Mouse (Mus musculus) bone marrow, adult 2 months (tissue): ENCODE measurements around the gene Car6. TPM values are rescaled to one million over a fixed set of nuclear protein-coding genes. Genes with fewer than 3 reads are reported as not detected.

Experiments
- H3K27ac ChIP-seq: fragments of 200-500 bp; 2 replicates; pipeline ENCODE4 v1.5.1; 2012; ENCODE audit warnings: low read depth, mild to moderate bottlenecking, control low read depth, inconsistent platforms, low read length; ENCODE audit not compliant: control insufficient read depth, poor library complexity, insufficient read depth
- H3K4me1 ChIP-seq: fragments of 200-500 bp; 2 replicates; pipeline ENCODE4 v1.6.1; 2011; ENCODE audit warnings: low read length; ENCODE audit not compliant: control insufficient read depth, insufficient read depth
- H3K4me3 ChIP-seq: fragments of 200-500 bp; replicated peaks from 2 replicates; pipeline ENCODE3; 2011; ENCODE audit warnings: mild to moderate bottlenecking, low read depth, low read length, control low read depth; ENCODE audit not compliant: control insufficient read depth
- CTCF ChIP-seq: fragments of 200-500 bp; IDR thresholded peaks from 2 replicates; pipeline ENCODE4 v1.5.1; 2011; ENCODE audit warnings: low read length, control low read depth; ENCODE audit not compliant: control insufficient read depth, insufficient read depth
- POLR2A ChIP-seq: fragments of 200-500 bp; IDR thresholded peaks from 2 replicates; pipeline ENCODE4 v1.6.1; 2011; ENCODE audit warnings: low read depth, mild to moderate bottlenecking, control low read depth, low read length, borderline replicate concordance; ENCODE audit not compliant: control insufficient read depth
- whole genome bisulfite sequencing: fragments of 180-500 bp; shearing (Covaris S2); methylation state at CpG from one replicate; pipeline ENCODE4 v1.1.7; 2018; 5-methylcytosine and 5-hydroxymethylcytosine counted together
- polyA plus RNA-seq: library from polyadenylated mRNA; stranded (reverse); fragments of >200 nt; gene quantifications from 2 replicates; pipeline ENCODE4 v1.2.4, GENCODE M21; 2011; ENCODE audit warnings: low replicate concordance; ENCODE audit not compliant: missing spikeins, insufficient read depth, insufficient read length

The Car6 gene
- polyA plus RNA-seq, 1 experiment: not detected

DNA sequence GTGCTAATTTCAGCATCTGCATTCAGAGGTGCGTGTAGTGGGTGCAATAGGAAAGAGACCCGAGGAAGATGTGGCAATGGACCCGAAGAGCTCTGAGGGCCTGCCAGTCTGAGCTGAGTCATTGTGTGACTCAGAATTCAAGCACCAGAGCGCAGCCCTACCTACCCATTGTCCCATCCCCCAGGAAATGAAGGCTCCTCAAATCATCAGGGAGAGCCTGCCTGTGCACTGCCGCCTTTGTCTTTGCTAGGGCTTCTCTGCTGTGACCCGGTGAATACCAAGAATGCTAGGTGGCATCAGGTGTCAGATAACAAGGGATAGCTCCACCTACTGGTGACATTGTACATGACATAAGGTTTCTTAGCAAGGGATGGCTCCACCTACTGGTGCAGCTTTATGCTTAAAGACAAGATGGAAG lies 38.8 kb upstream of the Car6 start:
- peaks cover 7% of the 10 kb centered on the region; the same call in 1 of the 2 replicates for H3K4me1 ChIP-seq
- 5% methylated on average over 6 of the region's 6 CpGs for WGBS
- peak overlapping the region; percentile 44; the same call in 1 of the 2 replicates for H3K27ac ChIP-seq
- peak overlapping the region; percentile 4 for H3K4me3 ChIP-seq
- no peak for TF ChIP-seq POLR2A
- TF ChIP-seq CTCF: peak; percentile 54

DNA sequence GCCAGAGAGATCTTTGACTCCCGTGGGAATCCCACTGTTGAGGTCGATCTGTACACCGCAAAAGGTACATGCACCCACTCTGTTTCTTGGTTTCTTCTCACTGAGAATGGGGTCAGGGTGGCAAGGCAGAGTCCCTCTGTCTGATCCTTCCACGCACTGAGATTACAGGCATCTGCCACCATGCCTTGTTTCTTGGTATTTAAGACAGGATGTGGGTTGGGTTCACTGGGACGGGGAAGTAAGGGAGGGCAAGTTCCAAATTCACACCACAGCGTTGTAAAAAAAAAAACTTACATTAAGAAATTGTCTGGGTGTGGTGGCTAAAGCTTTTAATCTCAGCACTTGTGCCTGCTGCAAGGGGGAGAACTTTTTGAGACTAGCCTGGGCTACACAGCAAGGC lies 38.4 kb upstream of the Car6 start:
- TF ChIP-seq CTCF: no peak
- TF ChIP-seq POLR2A: no peak
- Histone ChIP-seq H3K27ac (peak overlapping the region; percentile 44; the same call in 1 of the 2 replicates), H3K4me3 (peak overlapping the region; percentile 1), H3K4me1 (peaks cover 7% of the 10 kb centered on the region; the same call in 1 of the 2 replicates)
- WGBS: 18% methylated on average over 6 of the region's 6 CpGs

DNA sequence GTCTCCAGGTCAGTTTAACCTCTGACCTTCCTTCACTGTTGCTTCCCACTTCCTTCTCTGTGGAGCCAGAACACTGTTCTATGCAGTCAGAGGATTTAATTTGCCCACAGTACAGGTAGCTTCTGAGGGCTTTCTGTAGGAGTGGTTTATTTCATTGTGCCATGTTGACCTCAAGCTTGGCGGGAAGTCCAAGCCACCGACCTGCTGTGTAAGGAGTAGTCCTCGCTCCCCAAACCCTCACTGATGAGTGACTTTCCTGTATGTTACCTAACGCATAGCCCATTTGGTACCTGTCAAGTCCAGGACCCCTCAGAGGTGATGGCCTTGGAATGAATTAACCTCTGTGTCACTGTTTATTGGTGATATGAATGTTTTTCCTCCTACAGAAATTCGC lies 38.0 kb upstream of the Car6 start:
- Histone ChIP-seq H3K27ac (peak overlapping the region; percentile 44; the same call in 1 of the 2 replicates), H3K4me1 (peaks cover 7% of the 10 kb centered on the region; the same call in 1 of the 2 replicates)
- TF ChIP-seq CTCF: no peak
- no peak for TF ChIP-seq POLR2A

DNA sequence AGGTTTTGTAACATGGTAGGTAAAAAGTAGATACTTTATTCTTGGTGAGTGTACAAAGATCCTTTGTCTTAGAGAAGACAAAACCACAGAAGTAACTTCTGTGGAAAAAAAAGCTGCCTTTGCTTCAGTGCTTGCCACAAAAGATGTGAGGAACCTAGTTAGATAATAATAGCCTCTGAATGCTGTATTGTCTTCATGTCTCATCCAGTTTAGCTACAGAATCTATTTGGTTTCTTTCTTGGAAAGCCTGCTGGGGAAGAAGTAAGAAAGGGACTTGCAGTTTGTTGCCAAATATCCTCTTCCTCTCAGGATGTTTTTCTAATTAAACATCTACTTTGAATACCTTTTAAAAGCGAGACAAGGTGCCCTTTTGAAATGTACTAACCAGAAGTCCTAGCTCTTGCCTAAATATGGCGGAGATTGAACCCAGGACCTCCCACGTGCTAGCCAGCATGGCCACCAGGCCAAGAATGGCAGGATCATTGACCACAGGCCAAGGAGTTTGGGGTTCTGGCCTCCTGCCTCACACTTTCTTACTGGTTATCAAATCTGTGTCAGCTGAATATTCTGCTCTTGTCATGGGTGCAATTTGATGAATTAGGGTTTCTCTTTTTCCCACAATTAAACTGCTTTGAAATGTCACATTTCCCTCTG lies 37.4 kb upstream of the Car6 start:
- no peak for TF ChIP-seq POLR2A
- TF ChIP-seq CTCF: no peak
- 20% methylated on average over 3 of the region's 3 CpGs for WGBS
- Histone ChIP-seq H3K4me3 (peak overlapping the region; percentile 89), H3K27ac (peak overlapping the region; percentile 44; the same call in 1 of the 2 replicates), H3K4me1 (peaks cover 7% of the 10 kb centered on the region; the same call in 1 of the 2 replicates)

More for the DNA sequence above, 38.0 kb upstream of the Car6 start:
- WGBS: 43% methylated on average over 5 of the region's 5 CpGs
- H3K4me3 ChIP-seq: peak overlapping the region; percentile 43

DNA sequence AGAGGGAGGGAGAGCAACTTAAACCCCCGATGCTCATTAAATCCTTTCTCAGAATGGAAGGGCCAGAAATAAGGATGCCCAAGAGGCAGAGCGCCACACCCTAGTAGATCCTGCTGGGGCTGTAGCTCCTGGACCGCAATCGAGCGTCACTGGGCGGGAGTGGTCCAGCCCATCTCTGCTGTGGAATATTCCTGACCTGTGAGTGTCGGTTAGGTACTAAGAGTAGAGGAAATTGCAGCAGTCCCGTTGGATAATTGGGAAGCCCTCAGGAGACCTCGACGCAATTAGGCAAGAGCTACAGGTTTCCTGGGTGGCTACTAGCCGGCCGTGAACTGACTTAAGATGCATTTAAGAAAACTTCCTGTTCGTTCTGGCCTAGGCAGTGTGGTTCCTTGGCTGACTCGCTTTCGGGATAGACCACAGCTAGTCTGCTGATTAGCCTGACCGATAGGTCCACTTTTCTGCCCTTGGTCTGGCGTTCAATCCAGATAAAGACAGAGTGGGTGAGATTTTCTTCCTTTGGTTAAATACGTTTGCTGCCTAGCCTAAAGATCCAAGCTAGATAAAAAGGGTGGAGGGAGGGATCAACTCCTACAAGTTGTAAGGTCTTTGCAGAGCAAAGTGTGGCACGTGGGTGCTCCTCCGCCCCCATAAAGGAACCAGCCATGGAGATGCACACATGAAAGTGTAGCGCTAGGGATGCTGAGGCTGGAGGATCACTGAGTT lies 36.7 kb upstream of the Car6 start:
- peaks cover 5% of the 10 kb centered on the region; the same call in 1 of the 2 replicates for H3K4me1 ChIP-seq
- TF ChIP-seq POLR2A: no peak
- TF ChIP-seq CTCF: no peak
- WGBS: 2% methylated on average over 21 of the region's 21 CpGs
- peak overlapping the region; percentile 80 for H3K27ac ChIP-seq
- peak overlapping the region; percentile 89 for H3K4me3 ChIP-seq

DNA sequence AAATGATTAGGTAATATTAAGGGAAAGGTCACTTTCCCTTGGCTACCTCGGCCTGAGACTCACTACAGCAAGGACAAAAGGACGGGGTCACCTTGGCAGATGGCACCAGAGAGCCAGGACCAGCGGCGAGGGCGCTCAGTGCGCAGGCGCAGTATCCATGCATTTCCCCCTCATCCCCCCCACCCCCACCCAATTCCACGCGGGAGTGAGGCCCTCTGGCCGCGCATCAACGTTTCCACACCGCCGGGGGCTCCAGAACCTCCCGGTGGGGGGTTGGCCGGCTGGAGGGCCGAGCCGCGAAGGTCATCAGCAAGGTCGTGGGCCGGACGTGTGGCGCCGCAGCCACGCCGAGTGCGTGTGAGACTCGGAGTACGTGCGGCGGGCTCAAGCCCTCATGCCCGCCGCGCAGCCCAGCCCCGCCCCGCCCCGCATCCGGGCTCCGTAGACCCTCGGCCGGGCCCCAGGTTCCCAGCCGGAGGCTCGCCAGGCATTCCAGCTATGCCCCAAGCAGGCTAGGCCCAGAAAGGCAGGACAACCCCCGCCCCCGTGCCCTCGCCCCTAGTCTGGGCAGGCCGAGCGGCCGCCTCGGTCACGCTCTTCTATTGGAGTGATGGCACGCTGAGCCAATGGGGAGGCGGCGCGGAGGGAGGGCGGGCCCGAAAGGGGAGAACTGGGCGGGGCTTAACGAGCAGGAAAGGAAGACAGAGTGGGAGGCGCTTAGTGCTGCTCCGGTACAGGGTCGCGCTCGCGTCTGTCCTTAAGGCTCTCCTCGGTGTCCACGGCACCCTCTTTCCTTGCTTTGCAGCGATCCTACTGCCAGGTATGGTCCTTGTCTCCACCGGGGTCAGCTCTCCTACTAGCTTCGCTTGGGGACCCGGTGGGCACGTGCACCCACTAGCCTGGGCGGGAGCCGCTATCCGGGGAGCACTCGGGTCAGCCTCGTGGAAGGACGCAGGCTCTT lies 35.7 kb upstream of the Car6 start, which contains the start of gene Eno1:
Gene Eno1 (plus strand): TSS at position 201 of the 961 bp plus-strand sequence.
- TF ChIP-seq CTCF (no peak), POLR2A (peak; percentile 72; the same call in 1 of the 2 replicates)
- H3K27ac ChIP-seq: peak within 1 kb of the TSS; percentile 87
- peak within 1 kb of the TSS; percentile 89 for H3K4me3 ChIP-seq
- H3K4me1 ChIP-seq: peaks cover 5% of the 10 kb centered on the region; the same call in 1 of the 2 replicates
- under 1% methylated on average over 78 of the region's 78 CpGs for WGBS

DNA sequence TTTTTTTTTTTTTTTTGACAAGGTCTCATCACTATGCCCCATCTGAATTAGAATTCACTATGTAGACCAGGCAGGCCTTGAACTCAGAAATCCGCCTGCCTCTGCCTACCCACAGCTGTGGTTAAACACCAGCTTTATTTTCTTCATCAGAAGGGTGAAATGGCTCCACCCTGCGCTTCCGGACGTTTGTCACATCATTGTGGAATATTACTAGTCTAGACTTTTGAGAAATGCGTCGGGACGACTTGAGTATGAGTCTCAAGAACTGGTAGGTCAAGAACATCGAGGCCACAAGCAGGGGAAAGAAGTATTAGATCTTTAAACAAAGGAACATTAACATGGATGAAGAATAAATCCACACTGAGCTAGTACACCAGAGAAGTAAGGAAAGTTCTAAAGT lies 34.9 kb upstream of the Car6 start:
- Histone ChIP-seq H3K27ac (no peak overlapping the region), H3K4me3 (peak overlapping the region; percentile 89), H3K4me1 (peaks cover 4% of the 10 kb centered on the region; the same call in 1 of the 2 replicates)
- TF ChIP-seq POLR2A: no peak
- TF ChIP-seq CTCF: no peak
- 57% methylated on average over 8 of the region's 8 CpGs for WGBS
